Mouse (Mus musculus): ENCODE results near the gene Fcer1g. TPM values are rescaled to one million over a fixed set of nuclear protein-coding genes. Genes with fewer than 3 reads are reported as not detected.

The Fcer1g gene
- total RNA-seq, 2 experiments from 2014 or later, result 10.4 to 13.3 TPM

- no peak for DNase-seq
Measured at GRCm38 (mm10) chr1:171216241-171216955, 17.8 kb downstream of the Fcer1g start.

DNA sequence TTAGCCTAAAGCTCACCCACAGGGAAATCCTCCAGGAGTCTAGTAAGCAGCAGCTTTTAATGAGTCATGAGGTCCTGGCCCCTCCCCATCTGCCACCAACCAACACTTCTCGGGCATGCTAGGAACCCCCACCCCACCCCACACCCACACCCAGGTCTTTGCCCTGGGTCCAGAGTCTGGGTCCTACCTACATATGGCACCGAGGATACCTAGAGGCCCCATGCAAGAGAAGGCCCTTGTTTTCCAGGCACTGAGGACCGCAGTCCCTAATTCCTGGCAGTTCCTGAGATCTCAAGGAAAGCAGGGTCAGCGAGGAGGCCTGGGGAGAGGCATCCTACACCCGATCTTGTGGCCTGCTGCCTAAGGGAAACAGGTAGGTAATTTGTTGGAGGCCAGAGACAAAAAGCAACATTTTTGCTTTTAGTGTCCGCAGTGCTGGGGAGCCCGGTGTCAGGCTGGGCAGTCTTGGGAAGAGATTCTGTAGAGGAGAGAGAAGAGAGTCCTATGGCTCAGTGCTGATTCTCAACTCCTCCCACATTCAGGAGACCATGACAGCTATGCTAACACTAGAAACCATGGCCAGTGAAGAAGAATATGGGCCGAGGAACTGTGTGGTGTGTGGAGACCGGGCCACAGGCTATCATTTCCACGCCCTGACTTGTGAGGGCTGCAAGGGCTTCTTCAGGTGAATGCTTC is 20.2 kb downstream of the Fcer1g start, which contains the start of gene Nr1i3:
Nr1i3 (plus strand) TSS at position 170 of the 696 bp plus-strand sequence.
- no peak for DNase-seq

DNA sequence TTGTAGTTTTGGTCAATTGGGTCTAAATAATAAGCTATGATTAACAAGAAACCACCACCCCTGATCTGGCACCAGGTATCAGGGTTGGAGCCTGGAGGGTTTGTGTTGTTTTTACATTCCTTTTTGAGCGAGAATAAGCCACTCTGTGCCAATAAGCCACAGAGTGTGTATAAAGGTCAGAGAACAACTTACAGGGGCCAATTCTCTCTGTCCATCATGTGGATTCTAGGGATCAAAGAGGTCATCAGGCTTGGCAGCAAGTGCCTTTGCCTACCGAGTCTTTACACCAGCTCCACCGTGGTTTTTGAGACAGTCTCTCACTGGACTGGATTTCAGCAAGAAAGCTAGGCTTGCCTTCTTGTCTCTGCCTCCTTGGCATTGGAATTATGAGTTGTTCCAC is 21.3 kb downstream of the Fcer1g start:
- no peak for DNase-seq

DNA sequence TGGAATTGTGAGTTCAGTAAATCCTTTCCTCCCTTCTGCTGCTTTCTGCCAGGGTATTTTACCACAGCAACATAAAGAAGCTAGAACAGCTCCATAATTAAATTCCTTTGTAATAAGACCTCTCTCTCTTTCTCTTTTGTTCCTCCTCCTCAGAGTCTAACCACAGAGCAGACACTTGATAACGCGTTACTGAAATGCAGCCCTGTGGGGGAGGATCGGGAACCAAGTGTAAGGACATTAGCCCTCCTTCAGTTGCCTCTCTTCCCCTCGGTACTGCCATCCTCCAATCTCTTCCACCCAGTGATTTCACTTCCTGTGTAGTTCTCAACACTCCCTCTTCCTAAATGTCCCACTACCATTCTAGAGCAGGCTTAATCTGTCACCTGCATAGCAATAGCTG is 24.8 kb downstream of the Fcer1g start:
- DNase-seq, result no peak

- no peak for DNase-seq
Measured at GRCm38 (mm10) chr1:171205704-171206493, 28.3 kb downstream of the Fcer1g start.

- no peak for DNase-seq
Measured at GRCm38 (mm10) chr1:171204249-171204644, 29.9 kb downstream of the Fcer1g start.

- no peak for DNase-seq
Measured at GRCm38 (mm10) chr1:171203471-171204248, 30.5 kb downstream of the Fcer1g start.

- DNase-seq, result no peak
Measured at GRCm38 (mm10) chr1:171200769-171201168, 33.4 kb downstream of the Fcer1g start.

- DNase-seq, result no peak
Measured at GRCm38 (mm10) chr1:171199532-171199931, 34.6 kb downstream of the Fcer1g start.

- DNase-seq, result peak; percentile 41
Measured at GRCm38 (mm10) chr1:171195887-171196397, 38.2 kb downstream of the Fcer1g start, which contains the start of gene Pcp4l1. Gene Pcp4l1 (minus strand): TSS chr1:171196268.

GRCm38 (mm10) chr1:171195046-171195822 is 38.9 kb downstream of the Fcer1g start:
- no peak for DNase-seq

- DNase-seq, result no peak
Measured at GRCm38 (mm10) chr1:171193911-171194830, 40.0 kb downstream of the Fcer1g start.

DNA sequence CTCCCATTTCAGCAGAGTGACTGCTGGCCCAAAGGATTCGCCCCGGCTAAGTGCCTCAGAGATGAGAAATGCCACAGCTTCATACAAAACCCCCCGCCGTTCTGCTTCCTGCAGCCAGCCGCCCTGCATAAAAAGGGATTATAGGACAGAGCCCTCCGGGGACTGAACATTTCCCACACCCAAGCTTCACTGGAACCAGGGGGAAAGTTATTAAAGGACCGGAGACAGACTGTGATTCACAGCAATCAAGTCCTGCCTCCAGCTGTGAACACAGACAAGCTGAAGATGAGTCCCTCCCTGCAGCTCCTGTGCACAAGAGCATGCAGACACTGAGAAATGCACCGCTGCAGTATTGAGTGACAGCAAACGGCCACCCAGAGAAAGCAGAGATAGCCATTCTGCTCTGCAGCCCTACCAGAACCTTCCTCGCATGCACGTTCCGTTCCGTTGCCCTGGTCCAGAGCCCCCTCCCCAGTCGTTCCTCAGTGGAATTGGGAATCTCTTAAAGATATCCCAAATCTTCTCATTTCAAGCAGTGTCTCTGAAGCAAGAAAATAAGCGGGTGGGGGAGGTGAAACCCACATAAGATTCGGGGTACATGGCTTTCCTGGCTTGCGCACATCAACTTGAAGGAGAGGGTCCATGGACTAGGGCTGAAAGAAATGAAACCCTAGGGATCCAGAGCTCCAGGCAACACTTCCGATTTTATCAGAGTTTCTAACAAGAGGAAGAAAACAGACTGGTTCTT is 40.9 kb downstream of the Fcer1g start:
- DNase-seq, result no peak

DNA sequence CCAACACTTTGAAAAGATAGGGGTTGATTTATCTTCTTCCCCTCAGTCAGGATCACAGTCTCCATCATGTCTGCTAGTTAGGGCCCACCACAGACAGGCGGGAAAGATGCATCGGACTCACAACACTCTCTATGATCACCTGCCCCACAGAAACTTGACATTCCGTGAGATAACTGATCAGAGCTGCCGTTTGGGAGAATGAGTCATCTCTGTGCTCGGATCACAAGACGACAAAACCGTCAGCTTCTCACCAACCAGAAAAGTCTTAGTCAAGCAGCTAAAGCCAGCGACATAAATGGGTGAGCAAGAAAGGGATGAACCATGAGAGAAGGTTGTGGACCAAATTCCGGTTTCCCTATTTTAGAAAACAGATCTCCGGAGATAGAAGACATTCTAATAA is 41.9 kb downstream of the Fcer1g start:
- no peak for DNase-seq

DNA sequence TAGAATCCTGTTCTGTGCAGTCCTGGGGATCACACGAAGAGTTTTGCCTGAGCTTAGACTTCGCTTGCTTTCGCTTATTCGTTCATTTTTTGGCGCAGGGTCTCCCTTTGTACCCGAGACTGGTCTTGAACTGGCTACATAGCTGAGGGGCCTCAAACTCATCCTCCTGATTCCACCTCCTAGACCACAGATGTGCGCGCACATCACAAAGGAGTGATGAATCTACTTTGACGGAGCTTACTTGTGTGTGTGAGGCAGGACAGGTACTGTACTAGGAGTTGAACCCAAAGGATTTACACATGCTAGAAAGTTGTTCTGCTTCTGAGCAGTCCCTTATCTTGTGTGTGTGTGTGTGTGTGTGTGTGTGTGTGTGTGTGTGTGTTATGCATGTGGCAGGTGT is 43.3 kb downstream of the Fcer1g start:
- DNase-seq, result no peak

DNA sequence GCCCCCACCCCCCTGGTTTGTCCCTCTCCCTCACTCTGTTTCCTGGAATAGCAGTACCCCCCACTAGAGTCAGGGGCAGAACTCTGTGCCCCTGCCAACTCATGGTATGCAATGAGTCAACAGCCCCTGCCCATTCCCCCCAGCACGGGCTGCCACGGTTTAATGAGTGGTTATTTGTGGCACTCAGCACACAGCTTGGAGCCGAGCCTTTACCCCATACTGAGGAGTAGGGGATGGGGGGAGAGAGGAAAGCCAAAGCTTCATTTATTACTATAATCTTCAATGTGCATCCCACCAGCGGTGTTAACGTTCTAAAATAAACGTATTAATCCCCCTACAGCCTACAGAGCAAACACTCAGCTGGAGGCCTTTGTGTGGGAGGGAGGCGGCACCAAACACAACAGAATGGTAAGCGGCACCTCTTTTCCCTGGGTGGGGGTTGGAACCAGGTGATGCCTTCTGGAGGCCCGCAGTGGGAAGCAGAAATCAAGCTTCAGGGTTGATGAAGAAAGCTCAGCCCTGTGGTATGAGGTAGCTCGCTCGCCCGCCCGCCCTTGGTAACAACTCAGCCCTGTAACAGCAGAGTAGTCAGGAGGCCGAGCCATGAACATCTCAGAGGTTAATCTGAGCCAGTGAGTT is 44.6 kb downstream of the Fcer1g start:
- no peak for DNase-seq

- no peak for DNase-seq
Measured at GRCm38 (mm10) chr1:171189046-171189445, 45.1 kb downstream of the Fcer1g start.

DNA sequence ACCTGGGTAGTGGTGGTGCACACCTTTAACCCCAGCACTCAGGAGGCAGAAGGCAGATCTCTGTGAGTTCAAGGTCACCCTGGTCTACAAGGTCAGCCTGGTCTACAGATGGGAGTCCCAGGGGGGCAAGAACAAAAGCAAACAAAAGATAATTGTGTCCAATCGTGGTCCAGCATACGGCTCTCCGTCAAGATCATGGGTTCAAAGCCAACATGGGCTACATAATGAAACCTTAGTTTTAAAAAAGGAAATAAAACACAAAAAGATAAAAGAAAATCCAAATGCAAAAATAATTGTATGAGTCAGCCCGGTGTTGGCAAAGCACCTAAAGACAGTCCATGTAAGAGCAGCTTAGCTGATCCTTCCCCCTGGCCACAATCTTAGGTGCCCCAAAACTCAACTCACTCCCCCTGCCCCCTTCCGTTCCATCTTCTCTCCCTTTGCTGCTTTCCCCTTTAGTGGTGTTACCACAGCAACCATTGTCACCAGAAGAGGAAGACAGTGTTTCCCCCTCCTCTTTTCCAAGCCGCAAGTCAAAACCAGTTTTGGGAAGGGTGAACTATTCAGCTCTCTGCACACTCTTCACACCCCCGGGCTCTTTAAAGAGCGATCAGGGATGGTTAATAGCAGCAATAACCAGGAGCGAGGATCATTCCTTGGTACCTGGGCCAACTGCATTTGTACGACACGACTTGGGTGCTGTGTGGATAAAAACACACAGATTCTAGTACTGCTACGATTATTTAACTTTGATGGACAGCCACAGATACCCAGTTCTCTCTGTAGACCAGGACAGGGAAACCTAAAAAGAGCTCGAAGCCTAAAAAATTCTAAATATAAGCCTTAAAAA is 46.1 kb downstream of the Fcer1g start:
- DNase-seq, result no peak

Data from gastrocnemius, postnatal 10 days (tissue).